Mouse (Mus musculus) neural tube, embryonic 12.5 days (tissue): ENCODE results near the gene Prkcq. TPM values are rescaled to one million over a fixed set of nuclear protein-coding genes. Genes with fewer than 3 reads are reported as not detected.

Source experiments
- ATAC-seq: fragments of 200-750 bp; cut with Nextera tagmentation; 2 replicates; pipeline ENCODE4 v1.8.0; 2017; ENCODE audit warnings: low read depth, mild to moderate bottlenecking, moderate TSS enrichment, moderate library complexity; ENCODE audit not compliant: low FRiP score
- H3K27ac ChIP-seq: fragments of 300-500 bp; sonication (generic); 2 replicates; pipeline ENCODE4 v1.5.1; 2016
- H3K27me3 ChIP-seq: fragments of 300-500 bp; sonication (generic); replicated peaks from 2 replicates; pipeline ENCODE4 v1.6.1; 2016; ENCODE audit warnings: mild to moderate bottlenecking
- H3K36me3 ChIP-seq: fragments of 300-500 bp; sonication (generic); 2 replicates; pipeline ENCODE4 v1.6.1; 2016; ENCODE audit warnings: mild to moderate bottlenecking
- H3K4me1 ChIP-seq: fragments of 300-500 bp; sonication (generic); 2 replicates; pipeline ENCODE4 v1.6.1; 2016
- H3K4me2 ChIP-seq: fragments of 300-500 bp; sonication (generic); replicated peaks from 2 replicates; pipeline ENCODE4 v1.6.1; 2016; ENCODE audit warnings: mild to moderate bottlenecking
- H3K4me3 ChIP-seq: fragments of 300-500 bp; sonication (generic); 2 replicates; pipeline ENCODE4 v1.5.1; 2016
- H3K9ac ChIP-seq: fragments of 300-500 bp; sonication (generic); 2 replicates; pipeline ENCODE4 v1.6.1; 2016; ENCODE audit warnings: mild to moderate bottlenecking
- H3K9me3 ChIP-seq: fragments of 300-500 bp; sonication (generic); 2 replicates; pipeline ENCODE4 v1.6.1; 2016; ENCODE audit warnings: mild to moderate bottlenecking
- WGBS: fragments of 180-500 bp; shearing (Covaris S2); methylation state at CpG from one replicate; pipeline ENCODE4 v1.1.7; 2016; 5-methylcytosine and 5-hydroxymethylcytosine counted together
- polyA plus RNA-seq: library from polyadenylated mRNA; unstranded; fragments of >200 nt; fragmentation: Nextera tagmentation; extraction: Ambion mirVana; gene quantifications from 2 replicates; pipeline ENCODE4 v1.2.1, GENCODE M21; 2016

Prkcq gene
- polyA plus RNA-seq, 1 experiment from 2014 or later: 2.8 TPM

GRCm38 (mm10) chr2:11162701-11163100, 9.2 kb upstream of the Prkcq start:
- 75% methylated on average over 3 of the region's 3 CpGs for WGBS
- H3K27me3 ChIP-seq: no peaks in the 10 kb centered on the region
- H3K36me3 ChIP-seq: no peaks in the 10 kb centered on the region
- no peaks in the 10 kb centered on the region for H3K9me3 ChIP-seq
- H3K4me3 ChIP-seq: no peak overlapping the region
- ATAC-seq: no peak
- H3K9ac ChIP-seq: no peak overlapping the region
- no peaks in the 10 kb centered on the region for H3K4me1 ChIP-seq
- H3K27ac ChIP-seq: no peak overlapping the region
- H3K4me2 ChIP-seq: no peak overlapping the region

DNA sequence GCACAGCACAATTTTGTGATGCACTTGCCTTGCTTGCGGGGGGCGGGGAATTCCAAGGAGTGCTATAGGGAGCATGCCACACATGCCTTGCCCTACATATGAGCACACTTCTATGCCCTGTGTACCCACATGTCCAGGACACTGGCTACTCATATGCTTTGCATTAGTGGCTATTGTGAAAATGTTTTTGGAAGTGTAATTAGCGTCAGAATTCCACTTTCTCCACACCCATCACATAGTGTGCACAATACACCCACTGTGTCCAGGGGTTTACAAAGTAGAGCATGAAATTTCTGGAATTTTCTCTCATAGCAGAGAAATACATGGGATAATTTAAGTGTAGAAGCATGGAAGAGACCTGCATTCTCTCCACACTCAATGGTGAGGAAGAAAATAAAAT, 7.7 kb upstream of the Prkcq start:
- H3K27ac ChIP-seq: no peak overlapping the region
- H3K4me1 ChIP-seq: no peaks in the 10 kb centered on the region
- no peaks in the 10 kb centered on the region for H3K9me3 ChIP-seq
- no peak for ATAC-seq
- H3K27me3 ChIP-seq: no peaks in the 10 kb centered on the region
- no peaks in the 10 kb centered on the region for H3K36me3 ChIP-seq
- 72% methylated on average over 3 of the region's 3 CpGs for WGBS
- no peak overlapping the region for H3K4me3 ChIP-seq
- no peak overlapping the region for H3K4me2 ChIP-seq
- H3K9ac ChIP-seq: no peak overlapping the region

GRCm38 (mm10) chr2:11169721-11170335, 2.1 kb upstream of the Prkcq start:
- H3K36me3 ChIP-seq: no peaks in the 10 kb centered on the region
- H3K27me3 ChIP-seq: no peaks in the 10 kb centered on the region; the same call in 1 of the 2 replicates
- peaks cover 18% of the 10 kb centered on the region for H3K4me1 ChIP-seq
- H3K4me3 ChIP-seq: no peak overlapping the region
- H3K27ac ChIP-seq: no peak overlapping the region
- 79% methylated on average over 6 of the region's 6 CpGs for WGBS
- H3K9me3 ChIP-seq: no peaks in the 10 kb centered on the region
- ATAC-seq: no peak
- no peak overlapping the region for H3K9ac ChIP-seq
- H3K4me2 ChIP-seq: no peak overlapping the region

DNA sequence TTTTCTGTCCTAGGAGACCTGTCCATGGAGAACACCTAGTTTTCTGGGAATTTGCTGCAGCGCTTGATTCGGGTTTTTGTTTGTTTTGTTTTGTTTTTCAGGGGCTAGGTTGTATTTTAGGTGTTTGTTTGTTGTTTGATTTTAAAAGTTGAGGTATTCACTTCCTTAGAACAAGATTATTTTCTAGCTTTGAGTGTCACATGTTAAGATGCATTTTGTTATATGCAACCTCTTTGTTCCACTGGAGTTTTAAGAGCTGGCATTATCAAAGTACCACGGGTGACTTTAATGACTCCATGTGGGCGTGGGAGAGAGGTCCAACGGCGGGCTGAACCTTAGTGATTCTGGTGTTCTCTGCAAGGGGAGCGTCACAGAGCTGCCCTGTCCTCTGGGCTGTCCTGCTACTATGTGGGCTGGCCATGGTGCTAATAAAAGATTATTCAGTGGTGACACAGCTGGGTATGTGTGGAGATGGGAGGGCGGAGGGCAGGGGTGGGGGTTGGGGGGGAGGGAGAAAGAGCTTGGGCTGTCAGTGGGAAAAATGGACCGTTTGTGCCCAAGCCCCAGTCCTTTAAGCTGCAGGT, 1.0 kb downstream of the Prkcq start:
- no peak overlapping the region for H3K9ac ChIP-seq
- H3K36me3 ChIP-seq: no peaks in the 10 kb centered on the region
- H3K9me3 ChIP-seq: no peaks in the 10 kb centered on the region
- peak overlapping the region; percentile 48 for H3K4me3 ChIP-seq
- WGBS: 9% methylated on average over 9 of the region's 9 CpGs
- ATAC-seq: peak; percentile 60
- H3K4me1 ChIP-seq: peaks cover 18% of the 10 kb centered on the region
- no peaks in the 10 kb centered on the region; the same call in 1 of the 2 replicates for H3K27me3 ChIP-seq
- H3K4me2 ChIP-seq: peak overlapping the region; percentile 92
- H3K27ac ChIP-seq: no peak overlapping the region

GRCm38 (mm10) chr2:11173521-11173920, 1.6 kb downstream of the Prkcq start:
- 48% methylated on average over 4 of the region's 4 CpGs for WGBS
- Histone ChIP-seq H3K27ac (no peak overlapping the region), H3K4me3 (no peak overlapping the region), H3K9me3 (no peaks in the 10 kb centered on the region), H3K4me1 (peaks cover 18% of the 10 kb centered on the region), H3K27me3 (no peaks in the 10 kb centered on the region; the same call in 1 of the 2 replicates), H3K9ac (no peak overlapping the region), H3K36me3 (no peaks in the 10 kb centered on the region), H3K4me2 (peak overlapping the region; percentile 92)
- ATAC-seq: no peak

GRCm38 (mm10) chr2:11174101-11174500, 2.2 kb downstream of the Prkcq start:
- Histone ChIP-seq H3K4me3 (no peak overlapping the region), H3K36me3 (no peaks in the 10 kb centered on the region), H3K9me3 (no peaks in the 10 kb centered on the region), H3K27ac (no peak overlapping the region), H3K9ac (no peak overlapping the region), H3K4me1 (peaks cover 18% of the 10 kb centered on the region), H3K27me3 (no peaks in the 10 kb centered on the region; the same call in 1 of the 2 replicates), H3K4me2 (no peak overlapping the region)
- no peak for ATAC-seq
- 75% methylated on average over 4 of the region's 4 CpGs for WGBS

DNA sequence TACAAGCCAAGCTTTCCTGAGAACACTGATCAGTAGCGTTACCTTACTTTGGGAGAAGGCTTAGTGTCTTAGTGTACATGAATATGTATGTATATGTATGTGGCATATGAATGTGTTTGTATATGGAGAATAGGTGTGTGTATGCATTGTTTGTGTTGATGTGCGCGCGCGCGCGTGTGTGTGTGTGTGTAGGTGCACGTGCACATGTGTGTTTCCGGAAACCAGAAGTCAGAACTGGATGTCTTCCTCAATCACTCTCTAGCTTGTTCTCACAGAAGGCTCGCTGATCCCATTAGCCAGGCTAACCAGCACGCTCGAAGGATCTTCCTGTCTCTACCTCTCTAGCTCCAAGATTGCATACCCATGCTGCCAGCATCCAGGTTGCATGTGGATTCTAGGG, 6.0 kb downstream of the Prkcq start:
- no peak overlapping the region for H3K27ac ChIP-seq

DNA sequence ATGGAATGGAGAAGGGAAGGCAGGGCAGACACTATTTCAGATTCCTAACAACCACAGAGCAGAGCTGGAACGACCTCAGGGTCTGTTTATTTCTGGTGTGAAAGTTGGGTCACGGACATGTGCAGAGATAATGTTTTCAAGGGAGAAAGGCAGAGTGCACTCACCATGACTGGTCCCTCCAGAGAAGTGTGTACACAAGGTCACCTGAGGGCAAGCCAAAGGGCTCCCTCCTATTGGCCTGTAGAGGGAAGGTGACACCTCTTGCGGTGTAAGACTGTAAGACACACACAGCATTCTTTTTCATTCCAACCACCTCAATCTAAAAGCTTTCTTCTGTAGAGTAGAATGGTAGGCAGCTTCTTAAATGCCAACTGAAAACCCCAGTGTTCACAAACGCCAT, 9.6 kb downstream of the Prkcq start:
- no peaks in the 10 kb centered on the region for H3K4me1 ChIP-seq
- H3K36me3 ChIP-seq: no peaks in the 10 kb centered on the region
- no peaks in the 10 kb centered on the region for H3K27me3 ChIP-seq
- H3K9me3 ChIP-seq: no peaks in the 10 kb centered on the region
- H3K27ac ChIP-seq: no peak overlapping the region
- no peak overlapping the region for H3K4me3 ChIP-seq
- no peak overlapping the region for H3K9ac ChIP-seq
- WGBS: 75% methylated on average over 4 of the region's 4 CpGs
- no peak for ATAC-seq
- no peak overlapping the region for H3K4me2 ChIP-seq

More for the DNA sequence above, 6.0 kb downstream of the Prkcq start:
- H3K4me2 ChIP-seq: no peak overlapping the region
- no peaks in the 10 kb centered on the region; the same call in 1 of the 2 replicates for H3K27me3 ChIP-seq
- no peak for ATAC-seq
- no peak overlapping the region for H3K9ac ChIP-seq
- no peaks in the 10 kb centered on the region for H3K9me3 ChIP-seq
- peaks cover 8% of the 10 kb centered on the region for H3K4me1 ChIP-seq
- no peaks in the 10 kb centered on the region for H3K36me3 ChIP-seq
- H3K4me3 ChIP-seq: no peak overlapping the region
- 96% methylated on average over 12 of the region's 12 CpGs for WGBS

- H3K9ac ChIP-seq: no peak overlapping the region
- H3K9me3 ChIP-seq: no peaks in the 10 kb centered on the region
- H3K4me2 ChIP-seq: no peak overlapping the region
- H3K27ac ChIP-seq: no peak overlapping the region
- no peak for ATAC-seq
- H3K36me3 ChIP-seq: no peaks in the 10 kb centered on the region
- 94% methylated on average over 7 of the region's 7 CpGs for whole genome bisulfite sequencing
- H3K4me3 ChIP-seq: no peak overlapping the region
- H3K27me3 ChIP-seq: no peaks in the 10 kb centered on the region
- no peaks in the 10 kb centered on the region for H3K4me1 ChIP-seq
These were observed 10.2 kb downstream of the Prkcq start for GRCm38 (mm10) chr2:11182096-11182495.

DNA sequence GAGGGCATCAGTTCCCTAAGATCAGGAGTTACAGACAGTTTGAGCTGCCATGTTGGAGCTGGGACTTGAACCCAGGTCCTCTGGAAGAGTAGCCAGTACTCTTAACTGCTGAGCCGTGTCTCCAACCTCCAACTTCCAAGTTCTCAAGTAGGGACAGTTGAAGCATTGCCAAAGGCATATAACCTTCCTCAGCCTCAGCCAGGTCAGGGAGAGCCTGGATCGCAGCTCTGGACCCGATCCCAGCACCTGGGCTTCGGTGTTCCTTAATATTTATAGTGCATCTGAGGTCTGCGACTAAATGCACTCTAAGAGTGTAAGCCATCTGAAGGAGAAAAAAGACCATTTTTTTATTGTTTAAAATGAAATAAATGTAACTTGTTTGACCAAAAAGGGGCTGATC, 12.1 kb downstream of the Prkcq start:
- H3K4me1 ChIP-seq: no peaks in the 10 kb centered on the region
- no peaks in the 10 kb centered on the region for H3K9me3 ChIP-seq
- no peak overlapping the region for H3K4me2 ChIP-seq
- 93% methylated on average over 5 of the region's 5 CpGs for WGBS
- H3K9ac ChIP-seq: no peak overlapping the region
- no peak overlapping the region for H3K4me3 ChIP-seq
- ATAC-seq: no peak
- H3K27me3 ChIP-seq: no peaks in the 10 kb centered on the region
- no peak overlapping the region for H3K27ac ChIP-seq
- H3K36me3 ChIP-seq: no peaks in the 10 kb centered on the region

- Histone ChIP-seq H3K4me3 (no peak overlapping the region), H3K4me1 (no peaks in the 10 kb centered on the region), H3K9ac (no peak overlapping the region), H3K9me3 (no peaks in the 10 kb centered on the region), H3K4me2 (no peak overlapping the region), H3K27me3 (no peaks in the 10 kb centered on the region), H3K27ac (no peak overlapping the region), H3K36me3 (no peaks in the 10 kb centered on the region)
- no peak for ATAC-seq
- 91% methylated on average over 3 of the region's 3 CpGs for WGBS
These were observed 14.7 kb downstream of the Prkcq start for GRCm38 (mm10) chr2:11186586-11186985.

GRCm38 (mm10) chr2:11187166-11187565, 15.3 kb downstream of the Prkcq start:
- 74% methylated on average over 2 of the region's 2 CpGs for WGBS
- Histone ChIP-seq H3K9me3 (no peaks in the 10 kb centered on the region), H3K4me1 (no peaks in the 10 kb centered on the region), H3K27me3 (no peaks in the 10 kb centered on the region), H3K4me2 (no peak overlapping the region), H3K36me3 (no peaks in the 10 kb centered on the region), H3K4me3 (no peak overlapping the region), H3K27ac (no peak overlapping the region), H3K9ac (no peak overlapping the region)
- no peak for ATAC-seq

DNA sequence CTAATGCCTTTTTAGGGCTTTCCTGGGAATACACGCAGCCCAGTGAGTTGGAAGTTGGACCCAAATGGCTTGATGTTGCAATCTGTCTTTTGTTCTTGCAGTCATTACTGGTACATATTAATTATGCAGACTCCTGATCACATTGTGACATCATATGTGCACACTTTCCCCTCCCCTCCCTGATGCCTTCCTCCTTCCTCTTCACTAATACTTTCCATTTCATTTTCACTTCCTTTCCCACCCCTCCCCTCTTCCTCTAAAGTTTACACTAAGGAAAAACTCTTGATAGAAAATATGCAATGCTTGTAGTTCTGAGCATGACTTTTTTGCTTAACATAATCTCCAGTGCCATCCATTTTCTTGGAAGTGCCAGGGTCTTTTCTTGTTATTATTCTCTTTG, 16.4 kb downstream of the Prkcq start:
- Histone ChIP-seq H3K4me1 (peaks cover 3% of the 10 kb centered on the region; the same call in 1 of the 2 replicates), H3K36me3 (no peaks in the 10 kb centered on the region), H3K9me3 (no peaks in the 10 kb centered on the region), H3K4me3 (no peak overlapping the region), H3K9ac (no peak overlapping the region), H3K27ac (no peak overlapping the region), H3K27me3 (no peaks in the 10 kb centered on the region), H3K4me2 (no peak overlapping the region)
- WGBS: 93% methylated on average over 1 of the region's 1 CpGs
- ATAC-seq: no peak
